Mouse (Mus musculus) G1E (cell line): ENCODE data around the gene Ttc27.

ENCODE experiments used
- CTCF ChIP-seq: IDR thresholded peaks from 2 replicates; pipeline ENCODE4 v1.5.1; 2012; ENCODE audit warnings: low read depth, low read length, inconsistent platforms, mixed read lengths
- GATA1 ChIP-seq: IDR thresholded peaks from 2 replicates; pipeline ENCODE4 v1.6.1; 2012; ENCODE audit warnings: borderline replicate concordance, low read length, inconsistent platforms, mixed read lengths
- GATA2 ChIP-seq: IDR thresholded peaks from 2 replicates; pipeline ENCODE4 v1.6.1; 2012; ENCODE audit warnings: low read depth, low read length, inconsistent platforms, borderline replicate concordance
- TAL1 ChIP-seq: conservative IDR thresholded peaks from 2 replicates; pipeline ENCODE4 v1.6.1; 2012; ENCODE audit warnings: low read depth, low read length, inconsistent platforms, mixed read lengths

DNA sequence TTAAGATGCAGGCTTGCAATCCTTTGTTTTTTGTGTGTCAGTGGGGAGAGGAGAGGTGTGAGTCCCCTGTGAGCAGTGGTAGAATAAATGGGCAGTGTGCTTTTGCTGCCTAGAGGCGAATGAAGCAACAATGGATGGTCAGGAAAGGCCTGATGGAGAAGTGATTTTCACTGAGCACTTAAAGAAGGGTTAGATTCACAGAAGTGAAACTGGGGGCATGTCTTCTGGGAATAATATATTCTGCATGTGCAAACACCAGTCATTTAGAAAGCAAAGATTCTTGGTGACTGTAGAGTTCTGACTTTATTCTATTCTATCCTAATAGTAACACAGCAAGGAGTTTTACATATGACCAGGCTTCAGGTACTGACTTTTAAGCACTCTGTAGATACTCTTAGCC is 90.8 kb downstream of the Ttc27 start:
- TF ChIP-seq CTCF (no peak), GATA1 (no peak), TAL1 (no peak), GATA2 (no peak)
